Mouse (Mus musculus) left cerebral cortex, adult 11 months (tissue): ENCODE results near the gene Flt3.

Source experiments
- DNase-seq: peaks from one replicate; pipeline ENCODE4 v3.0.0; 2022; ENCODE audit warnings: low spot score

Flt3 gene

GRCm38 (mm10) chr5:147309786-147310185 is 90.5 kb downstream of the Flt3 start:
- no peak for DNase-seq

DNA sequence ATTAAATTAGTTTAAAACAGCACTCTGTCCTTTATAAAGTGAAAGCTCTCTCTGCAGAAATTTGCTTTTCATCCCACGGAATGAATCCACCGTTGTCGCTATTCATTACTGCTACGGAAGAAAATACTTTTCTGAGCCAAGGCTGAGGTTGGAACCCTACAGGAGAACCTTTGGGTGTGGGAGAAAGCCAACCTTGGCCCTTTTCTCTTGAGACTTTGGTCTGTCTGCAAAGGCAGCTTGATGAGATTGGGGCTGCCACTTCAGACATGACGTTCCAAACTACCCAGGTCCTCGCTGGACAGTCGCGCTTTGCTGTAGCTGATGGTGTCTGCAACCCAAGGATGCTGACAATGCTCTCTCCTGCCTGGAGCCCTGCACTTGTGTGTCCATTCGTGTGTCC is 91.8 kb downstream of the Flt3 start:
- no peak for DNase-seq

DNA sequence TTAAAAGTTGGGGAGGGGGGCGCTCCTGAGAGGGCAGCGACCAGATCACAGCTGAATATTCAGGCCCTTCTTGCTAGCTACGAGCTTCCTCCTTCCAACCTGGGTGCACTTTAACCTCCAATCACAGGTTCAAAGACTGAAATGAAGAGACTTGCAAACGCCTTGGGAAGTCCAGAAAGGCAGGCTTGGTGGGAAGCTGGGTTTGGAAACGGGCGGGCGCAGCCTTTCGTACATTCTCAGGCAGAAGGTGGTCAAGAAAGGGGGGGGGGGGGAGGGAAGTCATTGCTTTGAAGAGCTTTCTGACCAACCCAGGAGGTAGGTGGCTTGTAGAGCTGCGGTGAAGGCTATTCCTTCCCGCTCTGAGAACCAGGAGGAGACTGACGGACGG is 92.9 kb downstream of the Flt3 start:
- DNase-seq = no peak

- DNase-seq = no peak
Observed at GRCm38 (mm10) chr5:147306638-147307397, 93.5 kb downstream of the Flt3 start, which contains the start of gene Cdx2. Cdx2 (minus strand) TSS chr5:147307270.

DNA sequence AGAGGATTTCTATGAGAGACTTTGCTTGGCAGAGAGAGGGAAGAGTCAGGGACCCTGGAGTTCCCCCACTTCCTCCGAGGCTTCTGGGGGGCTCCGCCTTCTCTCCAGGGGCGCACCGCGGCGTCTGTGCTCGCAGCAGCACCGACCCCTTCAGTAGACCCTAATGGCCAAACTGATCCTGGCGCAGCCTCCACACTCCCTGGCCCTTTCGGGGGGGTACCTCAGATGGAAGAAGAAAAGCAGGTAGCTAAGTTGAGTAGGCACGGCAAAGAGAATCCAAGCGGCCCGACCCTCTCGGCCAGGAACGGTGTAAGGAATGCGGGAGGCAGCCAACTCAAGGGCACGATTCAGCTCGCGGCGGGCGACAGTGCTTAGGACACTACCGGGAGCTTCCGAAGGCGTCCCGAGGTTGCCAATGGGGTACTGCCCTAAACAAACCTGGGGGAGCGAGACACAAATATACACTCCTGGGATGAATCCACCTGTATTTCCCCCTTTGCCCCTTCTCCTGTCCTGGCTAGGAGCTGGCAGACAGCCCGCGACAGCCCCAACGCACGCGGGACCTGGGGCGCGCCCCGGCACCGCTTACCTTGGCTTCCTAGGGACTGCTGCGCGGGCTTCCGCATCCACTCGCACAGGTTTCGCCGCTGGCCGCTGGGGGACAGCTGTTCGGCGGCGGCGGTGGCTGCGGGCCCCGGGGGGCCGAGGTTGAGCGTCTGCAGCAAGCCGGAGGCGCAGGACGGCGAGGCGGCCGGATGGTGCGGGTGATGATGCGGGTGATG is 94.2 kb downstream of the Flt3 start:
- DNase-seq = no peak

- DNase-seq = no peak
Observed at GRCm38 (mm10) chr5:147305166-147305565, 95.1 kb downstream of the Flt3 start.

- DNase-seq = no peak
Observed at GRCm38 (mm10) chr5:147304276-147305155, 95.8 kb downstream of the Flt3 start.

- DNase-seq = no peak
Observed at GRCm38 (mm10) chr5:147302746-147303400, 97.4 kb downstream of the Flt3 start.

GRCm38 (mm10) chr5:147302141-147302540 is 98.1 kb downstream of the Flt3 start:
- no peak for DNase-seq

- no peak for DNase-seq
Observed at GRCm38 (mm10) chr5:147301781-147302070, 98.6 kb downstream of the Flt3 start.

DNA sequence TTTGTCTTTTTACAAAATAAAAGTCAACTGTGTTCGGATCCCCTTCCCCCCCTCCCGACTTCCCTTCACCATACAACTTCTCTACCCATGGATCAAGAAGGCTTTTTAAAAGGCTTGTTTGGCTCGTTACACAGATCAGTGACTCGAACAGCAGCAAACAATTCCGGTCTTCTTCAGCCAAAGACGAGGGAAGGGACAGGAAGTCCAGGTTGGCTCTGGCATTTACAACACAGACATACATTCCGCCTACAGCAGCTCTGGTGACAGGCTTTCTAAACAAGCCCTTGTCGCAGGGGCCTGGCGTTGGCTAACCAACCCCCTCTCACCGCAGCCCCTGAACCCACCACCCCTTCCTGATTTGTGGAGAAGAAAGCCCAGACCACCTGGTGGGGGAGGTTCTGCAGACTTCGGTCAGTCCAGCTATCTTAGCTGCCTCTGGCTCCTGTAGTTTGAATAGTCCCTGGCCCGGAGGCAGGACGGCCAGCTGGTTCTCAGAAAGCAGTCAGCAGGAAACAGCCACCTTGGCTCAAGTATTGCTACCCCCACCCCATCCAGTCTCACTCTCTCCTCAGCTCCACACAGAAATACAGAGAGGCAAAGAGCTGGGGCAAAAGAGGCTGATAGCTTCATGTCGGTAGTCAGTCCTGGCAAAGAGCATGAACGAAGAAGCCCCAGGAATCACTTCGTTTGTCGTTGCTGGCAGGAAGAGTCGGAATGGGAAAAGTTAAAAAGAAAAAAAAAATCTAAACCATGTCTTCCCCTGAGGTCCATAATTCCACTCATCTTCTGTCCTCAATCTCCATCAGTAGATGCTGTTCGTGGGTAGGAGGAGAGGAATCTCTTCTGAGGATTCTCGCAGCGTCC is 99.1 kb downstream of the Flt3 start:
- no peak for DNase-seq

GRCm38 (mm10) chr5:147300001-147300363 is 100.3 kb downstream of the Flt3 start:
- no peak for DNase-seq

- no peak for DNase-seq
Observed at GRCm38 (mm10) chr5:147299255-147300000, 100.9 kb downstream of the Flt3 start.

DNA sequence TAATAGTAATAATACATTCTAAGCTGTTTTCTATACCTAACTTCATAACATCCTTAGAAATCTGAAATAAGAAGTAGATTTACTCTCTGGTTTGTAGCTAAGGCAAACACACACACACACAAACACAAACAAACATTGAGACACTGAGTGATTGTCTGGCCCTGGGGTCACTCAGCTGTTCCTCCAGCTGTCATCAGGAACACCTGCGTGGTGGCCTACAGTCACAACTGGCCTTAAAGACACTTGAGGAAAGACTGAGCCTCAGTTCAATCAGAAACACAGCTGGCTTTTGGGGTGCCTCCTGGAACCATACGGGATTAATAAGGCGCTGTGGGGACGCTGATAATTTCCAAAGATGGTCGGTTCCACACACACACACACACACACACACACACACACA is 103.0 kb downstream of the Flt3 start:
- no peak for DNase-seq

GRCm38 (mm10) chr5:147294121-147294520 is 106.2 kb downstream of the Flt3 start:
- no peak for DNase-seq

- peak; percentile 15 for DNase-seq
Observed at GRCm38 (mm10) chr5:147293127-147293910, 107.0 kb downstream of the Flt3 start.

DNA sequence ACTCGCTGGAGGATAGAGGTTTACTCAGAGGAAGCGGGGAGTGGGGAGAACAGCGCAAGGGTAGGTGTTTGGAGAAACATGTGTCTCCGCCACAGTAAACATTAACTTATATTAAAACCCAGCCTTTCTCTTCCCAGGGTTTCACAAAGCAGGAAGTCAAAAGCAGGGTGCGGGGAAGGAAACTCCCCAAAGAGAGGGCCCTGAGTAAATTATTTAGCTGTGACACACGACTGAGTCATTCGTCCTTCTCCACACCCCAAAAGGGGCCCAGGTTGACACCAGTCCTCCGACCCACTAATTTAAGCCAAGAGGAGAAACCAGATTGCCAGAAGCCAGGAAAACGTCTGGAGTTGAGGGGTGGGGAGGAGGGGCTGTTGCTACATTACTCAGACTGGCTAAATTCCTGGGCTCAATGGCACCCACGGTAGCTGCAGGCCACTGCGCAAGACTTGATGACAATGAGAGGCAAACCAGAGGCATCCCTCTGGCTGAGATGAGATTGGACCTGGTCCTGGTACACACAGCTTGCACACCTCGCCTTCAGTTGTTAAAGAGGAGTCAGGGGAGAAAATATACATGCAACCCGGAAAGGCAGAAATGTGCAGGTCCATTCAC is 107.7 kb downstream of the Flt3 start:
- DNase-seq = no peak

DNA sequence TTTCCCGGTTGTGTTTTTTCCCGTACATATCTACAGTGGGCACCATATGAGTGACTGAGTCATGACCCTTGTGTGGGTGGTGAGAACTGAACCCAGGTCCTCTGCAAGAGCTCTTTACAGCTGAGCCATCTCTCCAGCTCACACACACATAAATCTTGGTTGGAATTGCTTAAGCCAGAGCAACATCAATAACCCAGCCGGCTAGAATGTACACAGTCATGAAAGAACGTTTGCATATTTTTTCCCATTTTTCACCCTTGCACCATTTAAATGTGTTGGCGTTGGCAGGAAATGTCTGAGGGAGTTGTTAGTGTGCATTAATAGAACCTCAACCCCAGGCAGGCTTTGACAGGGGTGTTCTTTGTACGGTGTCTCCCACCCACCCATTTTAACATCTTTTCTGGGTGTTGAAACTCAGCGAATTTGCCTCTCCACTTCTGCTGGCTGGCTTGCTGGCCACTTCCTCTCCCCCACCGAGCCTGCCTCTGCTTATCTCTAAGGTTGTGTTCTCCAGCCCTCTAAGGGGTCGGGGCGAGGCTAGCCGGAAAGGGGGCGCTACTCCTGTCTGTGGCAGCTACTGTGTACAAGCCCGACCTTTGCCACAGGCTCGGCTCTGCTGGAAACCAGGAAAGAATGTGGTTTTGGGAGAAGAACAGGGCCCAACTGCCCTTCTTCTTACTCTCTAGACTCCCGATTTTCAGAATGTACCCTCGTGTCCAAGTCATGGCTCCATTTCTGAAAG is 108.4 kb downstream of the Flt3 start:
- DNase-seq = no peak
